Mouse (Mus musculus) kidney, postnatal 10 days (tissue): Measurements from ENCODE around the gene 1700025G04Rik.
"Not testable (repeated sequence)": the region's sequence is repeated elsewhere in the genome, so short reads cannot be mapped to it uniquely, and the experiment has no call there.

ENCODE experiments used
- DNase-seq: peaks from one replicate; pipeline ENCODE4 v3.0.0; 2021; ENCODE audit warnings: mixed read lengths

1700025G04Rik gene

DNA sequence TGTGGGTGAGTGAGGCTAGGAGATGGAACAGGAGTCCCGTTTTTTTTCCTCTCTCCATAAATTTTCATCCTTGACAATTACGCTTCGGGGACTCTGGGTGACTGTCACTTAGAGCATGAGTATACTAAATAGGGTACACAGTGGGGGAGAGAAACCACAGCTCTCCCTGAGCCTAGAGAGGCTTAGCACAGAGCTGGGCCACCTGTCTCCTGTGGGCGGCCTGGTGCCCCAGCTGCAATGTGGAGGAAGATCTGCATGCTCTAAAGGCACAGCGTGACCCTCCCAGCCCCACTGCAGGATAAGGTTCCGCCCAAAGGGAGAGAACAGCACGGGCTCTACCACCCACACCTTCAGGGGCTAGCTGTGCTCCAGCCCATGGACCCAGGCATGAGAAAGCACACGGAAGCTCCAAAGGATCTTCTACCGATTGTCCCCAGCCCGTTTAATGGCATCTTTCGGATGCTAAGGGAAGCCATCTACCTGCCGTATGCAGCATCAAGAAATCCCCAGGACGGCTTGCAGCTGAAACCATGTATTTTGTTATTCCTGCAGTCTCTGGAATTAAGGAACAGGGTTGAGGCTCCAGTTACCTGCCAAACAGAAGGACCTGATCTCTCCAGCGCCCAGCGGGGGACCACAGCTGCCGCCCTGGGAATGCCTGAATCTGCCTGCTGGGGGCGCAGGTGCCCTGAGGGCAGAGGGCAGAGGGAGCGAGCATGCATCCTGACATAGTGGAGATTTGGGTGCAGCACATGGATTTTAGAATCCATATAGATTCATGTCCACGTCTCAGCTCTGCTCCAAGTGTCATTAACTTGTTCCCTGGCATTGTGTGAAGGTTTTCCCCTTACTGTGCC is 243.8 kb downstream of the 1700025G04Rik start:
- DNase-seq, result no peak

DNA sequence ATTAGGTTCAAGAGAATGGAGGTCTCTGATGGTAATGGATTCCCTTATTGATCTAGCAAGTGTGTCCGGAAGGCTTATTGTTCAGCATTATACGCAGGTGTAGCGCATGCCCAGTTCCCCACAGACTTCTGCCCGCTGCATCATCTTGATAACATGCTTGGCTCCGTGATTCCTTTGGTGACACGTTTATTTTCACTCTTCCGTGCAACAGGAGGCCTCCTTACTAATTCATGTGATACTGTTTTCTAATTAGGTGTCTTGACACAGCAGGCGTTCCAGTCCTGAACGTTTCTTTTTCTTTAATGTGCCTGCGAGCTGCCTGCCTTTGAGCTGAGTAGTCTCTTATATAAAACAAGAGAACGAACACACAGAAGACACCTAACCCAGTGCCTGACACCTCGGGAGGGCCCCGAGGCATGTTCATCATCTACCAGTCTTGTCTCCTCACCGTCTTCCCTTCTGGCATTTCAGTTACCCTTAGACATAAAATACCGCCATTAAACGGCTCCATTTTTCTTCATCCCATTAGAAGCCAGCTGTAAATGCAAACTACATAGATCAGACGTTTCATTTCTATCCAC is 244.6 kb downstream of the 1700025G04Rik start:
- DNase-seq, result no peak

DNA sequence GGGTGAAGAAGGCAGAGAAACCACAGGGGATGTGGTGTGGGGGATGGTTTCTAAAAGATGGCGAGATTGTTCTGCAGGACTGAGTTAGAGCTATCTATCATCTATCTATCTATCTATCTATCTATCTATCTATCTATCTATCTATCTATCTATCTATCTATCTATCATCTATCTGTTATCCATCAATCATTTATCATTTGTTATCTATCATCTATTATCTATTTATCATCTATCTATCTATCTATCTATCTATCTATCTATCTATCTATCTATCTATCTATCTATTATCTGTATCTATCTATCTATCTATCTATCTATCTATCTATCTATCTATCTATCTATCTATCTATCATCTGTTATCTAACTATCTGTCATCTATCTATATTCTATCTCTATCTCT is 249.6 kb downstream of the 1700025G04Rik start:
- DNase-seq, result not testable (repeated sequence)

DNA sequence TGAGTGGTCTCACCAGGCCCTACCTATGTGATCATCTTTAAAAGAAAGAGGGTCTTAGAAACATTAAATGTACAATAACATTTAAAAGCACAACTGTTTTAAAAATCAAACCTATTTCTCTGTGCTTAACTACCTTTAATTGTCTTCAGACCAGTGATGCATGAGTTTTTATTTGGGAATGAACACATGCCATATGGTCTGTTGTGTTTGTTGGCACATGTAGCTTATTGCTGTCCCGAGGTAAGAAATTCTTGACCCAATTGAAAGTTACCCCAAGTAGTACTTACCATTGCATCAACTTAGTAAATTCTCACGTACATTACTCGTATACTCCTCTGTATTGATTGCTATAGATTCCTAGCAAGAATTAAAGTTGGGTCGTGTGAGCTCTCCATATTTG is 254.7 kb downstream of the 1700025G04Rik start:
- DNase-seq, result no peak

DNA sequence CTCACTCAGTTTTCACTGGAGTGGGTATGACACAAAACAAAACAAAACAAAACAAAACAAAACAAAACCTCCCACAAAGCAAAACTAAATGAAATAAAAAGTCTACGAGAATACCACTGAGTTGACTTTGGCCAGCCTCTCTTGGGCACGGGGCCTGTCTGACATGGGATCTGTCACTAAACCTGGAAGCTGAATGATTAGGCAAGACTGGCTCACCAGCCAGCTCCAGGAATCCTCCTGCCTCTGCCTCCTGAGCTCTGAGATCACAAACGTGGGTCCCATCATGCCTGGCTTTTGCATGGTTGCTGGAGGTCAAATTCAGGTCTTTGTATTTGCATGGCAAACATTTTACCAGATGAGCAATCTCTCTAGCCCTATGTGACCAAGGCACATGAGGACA is 258.1 kb downstream of the 1700025G04Rik start:
- no peak for DNase-seq

DNA sequence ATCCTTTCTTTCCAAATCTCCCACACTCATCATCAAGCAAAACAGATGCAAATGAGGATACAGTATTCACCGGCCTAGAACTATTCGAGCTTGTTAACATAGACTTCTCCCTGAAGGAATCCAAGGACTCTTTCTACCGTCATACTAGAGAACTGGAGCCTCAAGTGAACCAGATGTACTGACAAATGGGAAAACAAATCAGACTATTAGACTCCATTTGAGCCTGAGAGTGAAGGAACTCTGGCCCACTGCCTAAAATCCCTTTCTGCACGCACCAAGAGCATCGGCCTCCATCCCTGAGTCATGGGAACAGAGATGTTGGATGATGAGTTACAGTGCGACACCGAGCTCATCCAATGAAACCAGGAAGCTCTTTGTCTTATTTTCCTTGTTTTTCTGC is 264.9 kb downstream of the 1700025G04Rik start:
- no peak for DNase-seq

DNA sequence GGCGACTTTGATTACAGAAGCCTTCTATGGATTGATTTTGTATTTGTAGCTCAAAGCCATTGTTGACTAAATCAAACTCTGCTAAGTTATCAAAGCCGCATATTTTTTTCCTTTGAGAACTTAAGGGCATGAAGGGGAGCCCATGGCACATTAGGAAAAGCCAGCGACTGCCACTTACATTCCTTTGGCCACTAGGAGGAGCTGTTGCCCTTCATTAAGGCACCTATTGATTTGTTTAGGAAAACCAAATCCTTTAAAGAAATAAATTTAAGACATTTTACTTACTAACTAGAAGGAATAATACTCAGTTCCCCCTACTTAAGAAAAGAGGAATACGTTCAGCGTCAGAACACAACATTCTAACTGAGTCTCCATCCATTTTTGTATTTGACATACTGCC is 269.5 kb downstream of the 1700025G04Rik start:
- peak; percentile 85 for DNase-seq

DNA sequence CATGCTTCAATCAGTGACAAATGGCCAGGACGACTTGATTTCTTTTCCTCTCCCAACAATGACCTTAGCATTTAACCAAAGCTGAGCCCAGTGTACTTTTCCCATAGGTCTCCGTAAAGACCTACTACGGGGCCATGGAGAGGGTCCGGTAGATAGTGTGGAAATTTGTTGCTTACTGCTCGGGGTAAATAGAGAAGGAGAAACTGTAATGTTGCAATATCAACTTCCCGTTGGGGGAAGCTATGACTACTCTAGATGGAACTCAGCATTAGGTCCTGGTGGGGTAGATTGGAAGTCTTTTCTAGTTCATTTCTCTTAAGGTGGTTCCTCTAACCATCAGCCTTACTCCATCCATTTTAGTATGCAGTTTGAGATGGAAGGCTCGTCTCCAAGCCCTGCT is 270.7 kb downstream of the 1700025G04Rik start:
- no peak for DNase-seq

DNA sequence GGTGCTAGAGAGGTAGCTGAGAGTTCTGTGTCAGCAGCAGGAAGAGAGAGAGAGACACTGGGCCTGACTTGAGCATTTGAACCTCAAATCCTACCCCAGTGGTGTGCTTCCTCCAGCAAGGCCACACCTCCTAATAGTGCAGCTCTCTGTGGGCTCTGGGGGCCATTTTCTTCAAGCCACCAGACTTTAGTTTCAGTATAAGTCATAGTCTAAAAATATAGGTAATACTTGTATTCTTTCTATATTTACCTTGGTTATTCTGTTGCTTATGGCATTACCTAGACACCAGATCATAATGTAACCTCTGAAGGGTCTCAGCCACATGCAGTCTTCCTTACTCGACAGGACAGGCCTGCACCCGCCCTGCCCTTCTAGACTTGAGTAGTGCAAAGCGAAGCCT is 273.9 kb downstream of the 1700025G04Rik start:
- no peak for DNase-seq

DNA sequence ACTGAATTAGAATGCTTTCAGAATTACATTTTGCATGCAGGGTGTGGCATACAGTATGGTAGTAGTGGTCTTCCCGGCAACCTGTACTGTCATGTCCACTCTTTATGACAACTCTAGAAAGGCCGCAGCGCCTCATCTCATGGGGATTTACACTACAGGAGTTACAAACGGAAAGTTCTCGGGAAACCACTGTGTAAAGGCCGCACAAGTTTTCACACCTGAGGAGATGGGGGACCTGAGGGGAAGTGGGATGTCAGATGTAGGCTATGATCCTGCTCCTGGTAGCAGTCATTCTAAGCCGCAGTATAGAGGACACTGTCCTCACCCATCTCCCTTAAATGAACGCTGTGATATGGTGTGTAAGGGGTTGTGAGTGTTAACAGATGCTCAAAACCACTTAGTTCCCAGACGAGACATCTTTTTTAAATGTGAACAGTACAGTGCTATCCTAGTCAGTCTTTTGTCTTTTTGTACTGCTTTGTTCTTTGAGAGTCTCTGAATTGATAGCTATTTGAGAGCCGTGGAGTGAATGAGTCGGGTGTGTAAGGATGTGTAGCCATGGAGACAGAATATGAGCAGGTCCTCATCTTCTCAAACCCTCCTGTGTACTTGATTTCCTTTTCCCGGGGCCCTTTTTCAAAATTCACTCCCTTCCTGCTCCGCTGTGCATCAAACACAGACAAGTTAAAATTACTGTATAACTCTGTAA is 277.8 kb downstream of the 1700025G04Rik start:
- no peak for DNase-seq

DNA sequence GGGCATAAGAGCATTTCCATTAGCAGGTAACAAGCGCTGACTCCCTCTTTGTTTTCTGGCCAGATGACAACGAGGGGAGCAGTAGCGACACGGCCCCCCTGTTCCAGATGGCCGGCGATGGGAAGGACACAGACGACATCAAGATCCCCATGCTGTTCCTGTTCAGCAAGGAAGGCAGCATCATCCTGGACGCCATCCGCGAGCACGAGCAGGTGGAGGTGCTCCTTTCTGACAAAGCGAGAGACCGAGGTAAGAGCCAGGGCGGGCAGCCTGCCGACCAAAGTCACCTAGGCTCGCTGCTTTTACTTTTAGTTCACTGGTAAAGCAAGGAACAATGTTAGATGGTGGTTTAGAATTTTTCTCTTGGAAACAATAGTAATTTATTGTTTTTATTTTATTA is 278.5 kb downstream of the 1700025G04Rik start:
- DNase-seq, result no peak

DNA sequence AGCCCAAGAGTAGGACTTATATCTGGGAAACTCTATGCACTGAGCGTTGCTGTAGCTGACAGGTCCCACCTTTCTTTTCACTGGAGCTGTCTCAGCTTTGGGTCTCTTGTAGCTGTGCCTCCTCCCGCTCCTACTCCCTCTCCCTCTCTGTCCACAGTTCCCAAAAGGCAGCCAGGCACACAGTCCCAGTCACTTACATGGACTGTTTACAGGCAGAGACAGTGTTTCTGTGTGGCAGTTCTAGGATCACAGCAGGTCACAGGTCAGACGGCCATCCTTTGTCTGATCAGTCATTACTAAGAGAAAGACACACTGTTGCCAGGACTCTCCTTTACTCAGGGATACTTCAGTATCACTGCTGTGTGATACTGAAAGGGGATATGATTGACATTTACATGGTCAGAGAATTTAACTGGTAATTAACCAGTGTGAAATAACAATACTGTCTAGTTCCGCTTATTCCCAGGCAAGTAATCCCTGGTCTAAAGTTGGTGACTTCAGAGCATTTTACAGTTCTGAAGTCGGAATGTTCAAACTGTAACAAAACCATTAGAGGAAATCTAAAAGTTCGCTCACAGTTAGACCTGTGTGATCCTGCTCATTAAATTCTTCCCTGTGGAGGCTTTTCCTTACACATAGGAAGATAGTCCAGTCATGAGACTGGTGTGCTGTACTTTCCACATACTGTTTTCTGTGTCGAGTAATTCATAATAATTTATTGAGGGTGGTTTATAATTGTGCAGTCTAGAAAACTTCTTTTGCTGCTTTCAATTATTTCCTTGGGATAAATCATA is 279.1 kb downstream of the 1700025G04Rik start:
- DNase-seq, result no peak

DNA sequence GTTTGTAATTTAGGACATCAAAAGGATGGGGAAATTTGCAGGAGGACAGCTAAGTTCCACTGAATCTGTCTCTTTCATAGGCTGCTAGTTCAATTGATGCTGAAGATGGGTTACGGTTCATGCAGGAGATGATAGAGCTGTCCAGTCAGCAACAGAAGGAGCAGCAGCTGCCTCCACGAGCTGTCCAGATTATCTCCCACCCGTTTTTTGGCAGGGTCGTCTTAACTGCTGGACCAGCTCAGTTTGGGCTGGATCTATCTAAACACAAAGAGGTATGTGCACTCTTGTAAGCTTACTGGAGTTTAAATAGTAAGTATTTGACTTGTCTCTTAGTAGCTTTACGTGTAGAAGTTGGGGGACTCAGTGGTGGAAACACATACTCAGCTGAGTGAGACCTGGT is 282.6 kb downstream of the 1700025G04Rik start:
- no peak for DNase-seq

DNA sequence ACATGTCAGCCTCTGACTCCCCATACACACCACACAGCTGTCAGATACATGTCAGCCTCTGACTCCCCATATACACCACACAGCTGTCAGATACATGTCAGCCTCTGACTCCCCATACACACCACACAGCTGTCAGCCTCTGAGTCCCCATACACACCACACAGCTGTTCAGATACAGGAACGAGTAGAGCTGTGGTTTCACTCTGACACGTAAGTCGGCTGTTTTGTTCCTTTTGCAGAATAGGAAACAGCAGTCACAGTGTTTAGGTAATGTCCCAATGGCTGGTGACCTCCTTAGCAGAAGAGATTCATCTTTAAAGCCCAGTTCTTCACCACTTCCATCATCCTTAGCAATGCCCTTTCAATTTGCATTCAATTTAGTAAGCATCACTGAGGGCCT is 287.1 kb downstream of the 1700025G04Rik start:
- not testable (repeated sequence) for DNase-seq
